Mouse (Mus musculus) forebrain, embryonic 16.5 days (tissue): ENCODE data around the gene Nt5c1b. TPM values are rescaled to one million over a fixed set of nuclear protein-coding genes. Genes with fewer than 3 reads are reported as not detected.

Source experiments
- ATAC-seq: fragments of 200-750 bp; cut with Nextera tagmentation; 2 replicates; pipeline ENCODE4 v1.8.0; 2017; ENCODE audit warnings: mild to moderate bottlenecking, moderate library complexity
- H3K27ac ChIP-seq: fragments of 300-500 bp; sonication (generic); 2 replicates; pipeline ENCODE4 v1.5.1; 2014; ENCODE audit warnings: low read length, control low read depth
- H3K27me3 ChIP-seq: fragments of 300-500 bp; sonication (generic); replicated peaks from 2 replicates; pipeline ENCODE4 v1.6.1; 2014; ENCODE audit warnings: low read length; ENCODE audit not compliant: control insufficient read depth, insufficient read depth
- H3K36me3 ChIP-seq: fragments of 300-500 bp; sonication (generic); 2 replicates; pipeline ENCODE4 v1.6.1; 2014; ENCODE audit not compliant: control insufficient read depth, insufficient read depth
- H3K4me1 ChIP-seq: fragments of 300-500 bp; sonication (generic); replicated peaks from 2 replicates; pipeline ENCODE4 v1.6.1; 2014; ENCODE audit warnings: low read length; ENCODE audit not compliant: control insufficient read depth, insufficient read depth
- H3K4me2 ChIP-seq: fragments of 300-500 bp; sonication (generic); 2 replicates; pipeline ENCODE4 v1.6.1; 2014; ENCODE audit warnings: mild to moderate bottlenecking, low read length, control low read depth
- H3K4me3 ChIP-seq: fragments of 300-500 bp; sonication (generic); replicated peaks from 2 replicates; pipeline ENCODE4 v1.5.1; 2014; ENCODE audit warnings: mild to moderate bottlenecking, low read length, control low read depth
- H3K9ac ChIP-seq: fragments of 300-500 bp; sonication (generic); replicated peaks from 2 replicates; pipeline ENCODE4 v1.6.1; 2014; ENCODE audit warnings: low read depth, low read length, control low read depth
- H3K9me3 ChIP-seq: fragments of 300-500 bp; sonication (generic); 2 replicates; pipeline ENCODE4 v1.6.1; 2016; ENCODE audit warnings: low read length; ENCODE audit not compliant: control insufficient read depth
- WGBS: fragments of 180-500 bp; shearing (Covaris S2); extraction: QIAGEN DNeasy Blood & Tissue Kit; methylation state at CpG from one replicate; pipeline ENCODE4 v1.1.7; 2014; 5-methylcytosine and 5-hydroxymethylcytosine counted together
- polyA plus RNA-seq: library from polyadenylated mRNA; unstranded; fragments of >200 nt; fragmentation: Nextera tagmentation; extraction: Ambion mirVana; gene quantifications from 2 replicates; pipeline ENCODE4 v1.2.1, GENCODE M21; 2015

Gene Nt5c1b
- polyA plus RNA-seq = not detected in 2 replicates

DNA sequence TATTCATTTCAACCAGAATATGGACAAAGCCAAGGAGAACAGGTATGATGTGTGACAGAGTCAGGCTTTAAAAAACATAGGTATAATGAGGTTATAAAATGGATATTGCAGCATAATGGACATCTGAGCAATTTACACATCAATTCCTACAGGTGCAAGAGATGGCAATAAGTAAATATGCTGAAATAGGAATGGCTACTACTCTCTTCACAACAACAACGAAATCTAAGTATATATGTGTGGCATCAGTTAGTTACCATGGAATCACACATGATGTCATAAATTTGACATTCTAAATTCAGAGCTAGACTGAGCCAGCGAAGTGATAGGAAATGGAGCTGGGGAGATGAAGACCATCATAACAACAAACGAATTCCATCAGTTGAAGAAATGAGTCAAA lies at the start of gene Nt5c1b:
Gene Nt5c1b (plus strand): TSS at position 301 of the 400 bp plus-strand sequence.
- Histone ChIP-seq H3K9me3 (no peaks in the 10 kb centered on the region), H3K27me3 (no peaks in the 10 kb centered on the region), H3K9ac (no peak within 1 kb of the TSS), H3K4me1 (no peaks in the 10 kb centered on the region), H3K4me2 (no peak within 1 kb of the TSS), H3K27ac (no peak within 1 kb of the TSS), H3K36me3 (no peaks in the 10 kb centered on the region), H3K4me3 (no peak within 1 kb of the TSS)
- WGBS = 89% methylated on average over 3 of the region's 3 CpGs
- ATAC-seq = no peak

- H3K9me3 ChIP-seq = no peaks in the 10 kb centered on the region
- no peak overlapping the region for H3K4me2 ChIP-seq
- H3K36me3 ChIP-seq = no peaks in the 10 kb centered on the region
- H3K27ac ChIP-seq = no peak overlapping the region
- H3K4me3 ChIP-seq = no peak overlapping the region
- no peak overlapping the region for H3K9ac ChIP-seq
- H3K4me1 ChIP-seq = no peaks in the 10 kb centered on the region
- ATAC-seq = no peak
- WGBS = 86% methylated on average over 10 of the region's 10 CpGs
- no peaks in the 10 kb centered on the region for H3K27me3 ChIP-seq
Observed at GRCm38 (mm10) chr12:10327651-10328050, 42.1 kb upstream of the Nt5c1b start.

- Histone ChIP-seq H3K27ac (no peak overlapping the region), H3K4me2 (no peak overlapping the region), H3K9me3 (no peaks in the 10 kb centered on the region), H3K4me3 (no peak overlapping the region), H3K27me3 (no peaks in the 10 kb centered on the region), H3K4me1 (no peaks in the 10 kb centered on the region), H3K36me3 (no peaks in the 10 kb centered on the region), H3K9ac (no peak overlapping the region)
- WGBS = 96% methylated on average over 2 of the region's 2 CpGs
- no peak for ATAC-seq
Observed at GRCm38 (mm10) chr12:10329460-10329859, 40.3 kb upstream of the Nt5c1b start.

- H3K9me3 ChIP-seq = no peaks in the 10 kb centered on the region
- no peaks in the 10 kb centered on the region for H3K36me3 ChIP-seq
- no peak for ATAC-seq
- H3K4me3 ChIP-seq = no peak overlapping the region
- H3K27me3 ChIP-seq = no peaks in the 10 kb centered on the region
- H3K4me1 ChIP-seq = no peaks in the 10 kb centered on the region
- no peak overlapping the region for H3K27ac ChIP-seq
- no peak overlapping the region for H3K4me2 ChIP-seq
- WGBS = 89% methylated on average over 5 of the region's 5 CpGs
- no peak overlapping the region for H3K9ac ChIP-seq
Observed at GRCm38 (mm10) chr12:10340604-10341003, 29.2 kb upstream of the Nt5c1b start.

GRCm38 (mm10) chr12:10350706-10351105 lies 19.1 kb upstream of the Nt5c1b start:
- H3K4me1 ChIP-seq = no peaks in the 10 kb centered on the region
- H3K9me3 ChIP-seq = no peaks in the 10 kb centered on the region
- H3K4me3 ChIP-seq = no peak overlapping the region
- H3K36me3 ChIP-seq = no peaks in the 10 kb centered on the region
- ATAC-seq = no peak
- no peak overlapping the region for H3K27ac ChIP-seq
- no peak overlapping the region for H3K4me2 ChIP-seq
- H3K9ac ChIP-seq = no peak overlapping the region
- no peaks in the 10 kb centered on the region for H3K27me3 ChIP-seq
- WGBS = 43% methylated on average over 3 of the region's 3 CpGs

DNA sequence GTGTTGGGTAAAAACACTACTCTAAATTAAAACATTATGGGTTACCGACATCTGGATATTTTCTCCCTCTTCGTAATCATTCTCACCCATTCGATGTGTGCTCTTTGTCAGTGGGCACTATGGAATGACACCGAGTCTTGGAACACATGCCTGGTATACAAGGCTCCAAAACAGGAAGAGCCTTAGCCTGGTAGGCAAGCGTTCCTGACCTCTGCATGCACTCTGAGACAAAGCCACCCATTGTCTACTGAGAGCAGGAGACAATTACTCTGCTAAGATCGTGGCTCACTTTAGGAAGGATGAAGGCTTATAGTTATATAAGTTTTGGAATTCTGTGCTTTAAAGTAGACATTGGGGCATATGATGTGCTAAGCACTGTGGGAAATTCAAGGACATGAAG lies 12.0 kb upstream of the Nt5c1b start:
- H3K9me3 ChIP-seq = no peaks in the 10 kb centered on the region
- H3K4me1 ChIP-seq = no peaks in the 10 kb centered on the region
- H3K27me3 ChIP-seq = no peaks in the 10 kb centered on the region
- no peak overlapping the region for H3K4me2 ChIP-seq
- no peak overlapping the region for H3K27ac ChIP-seq
- H3K4me3 ChIP-seq = no peak overlapping the region
- ATAC-seq = no peak
- no peak overlapping the region for H3K9ac ChIP-seq
- WGBS = 66% methylated on average over 6 of the region's 6 CpGs
- H3K36me3 ChIP-seq = no peaks in the 10 kb centered on the region

- H3K4me1 ChIP-seq = peaks cover 6% of the 10 kb centered on the region; the same call in 1 of the 2 replicates
- ATAC-seq = peak; percentile 99
- peak within 1 kb of the TSS; percentile 79 for H3K27ac ChIP-seq
- 0 out of 2 replicates have a peak, but pooled peaks cover 5% of the 10 kb centered on the region for H3K36me3 ChIP-seq
- no peaks in the 10 kb centered on the region for H3K9me3 ChIP-seq
- H3K27me3 ChIP-seq = no peaks in the 10 kb centered on the region
- peak within 1 kb of the TSS; percentile 78 for H3K4me3 ChIP-seq
- peak within 1 kb of the TSS; percentile 58 for H3K4me2 ChIP-seq
- under 1% methylated on average over 52 of the region's 53 CpGs for WGBS
- H3K9ac ChIP-seq = peak within 1 kb of the TSS; percentile 87
Observed at GRCm38 (mm10) chr12:10390671-10391441, 21.1 kb downstream of the Nt5c1b start, which contains the start of gene Rdh14. Gene Rdh14, plus strand, starts transcription at chr12:10390772.

GRCm38 (mm10) chr12:10400788-10401187 lies 31.0 kb downstream of the Nt5c1b start:
- H3K27me3 ChIP-seq = no peaks in the 10 kb centered on the region
- H3K4me3 ChIP-seq = no peak overlapping the region
- H3K9ac ChIP-seq = no peak overlapping the region
- 86% methylated on average over 1 of the region's 1 CpGs for WGBS
- no peak overlapping the region for H3K4me2 ChIP-seq
- H3K36me3 ChIP-seq = no peaks in the 10 kb centered on the region
- no peaks in the 10 kb centered on the region for H3K4me1 ChIP-seq
- H3K9me3 ChIP-seq = no peaks in the 10 kb centered on the region
- ATAC-seq = no peak
- H3K27ac ChIP-seq = no peak overlapping the region

DNA sequence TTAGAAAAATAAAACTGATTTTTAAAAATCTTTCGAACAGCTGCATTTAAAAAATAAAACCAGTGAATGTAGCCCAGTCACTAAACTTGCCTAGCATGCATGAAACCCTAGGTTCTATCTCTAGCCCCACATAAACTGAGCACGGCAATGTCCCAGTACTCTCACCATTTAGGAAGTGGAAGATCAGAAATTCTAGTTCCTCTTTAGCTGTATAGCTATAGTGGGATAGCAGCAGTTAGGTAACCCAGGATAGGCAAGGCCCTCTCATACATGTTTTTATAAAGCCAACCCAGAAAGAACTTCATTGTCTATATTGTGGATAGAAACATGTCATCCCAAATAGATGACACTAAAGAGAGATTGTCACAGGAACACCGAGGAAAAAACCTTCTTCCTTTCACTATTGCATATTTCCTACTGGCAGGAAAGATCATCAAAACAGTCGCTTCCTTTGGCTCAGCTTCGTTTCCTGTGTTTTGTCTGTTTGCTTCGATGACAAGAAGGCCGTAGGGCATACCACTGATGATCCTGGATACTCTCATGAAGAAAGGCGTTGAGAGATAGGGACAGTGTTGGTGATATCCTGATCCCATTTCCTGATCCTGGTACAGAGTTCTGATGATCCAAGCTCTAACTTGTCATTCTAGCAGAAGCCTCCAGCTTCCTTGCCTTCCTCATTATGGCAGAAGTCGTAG lies 32.8 kb downstream of the Nt5c1b start:
- Histone ChIP-seq H3K27ac (no peak overlapping the region), H3K4me3 (no peak overlapping the region), H3K36me3 (no peaks in the 10 kb centered on the region), H3K4me1 (no peaks in the 10 kb centered on the region), H3K9me3 (no peaks in the 10 kb centered on the region), H3K9ac (no peak overlapping the region), H3K27me3 (no peaks in the 10 kb centered on the region), H3K4me2 (no peak overlapping the region)
- ATAC-seq = no peak
- 89% methylated on average over 9 of the region's 9 CpGs for WGBS
